Mouse (Mus musculus) cerebellum, postnatal 4 days (tissue): ENCODE measurements around the gene Txn2.
A peak's percentile ranks its signal among the peaks of the same experiment; 100 is the strongest.

Source experiments
- DNase-seq, 2 experiments: peaks; one replicate each; pipeline ENCODE4 v3.0.0; 2022; ENCODE audit warnings: low spot score in 2 of 2, mixed read lengths in 1 of 2

The Txn2 gene

DNA sequence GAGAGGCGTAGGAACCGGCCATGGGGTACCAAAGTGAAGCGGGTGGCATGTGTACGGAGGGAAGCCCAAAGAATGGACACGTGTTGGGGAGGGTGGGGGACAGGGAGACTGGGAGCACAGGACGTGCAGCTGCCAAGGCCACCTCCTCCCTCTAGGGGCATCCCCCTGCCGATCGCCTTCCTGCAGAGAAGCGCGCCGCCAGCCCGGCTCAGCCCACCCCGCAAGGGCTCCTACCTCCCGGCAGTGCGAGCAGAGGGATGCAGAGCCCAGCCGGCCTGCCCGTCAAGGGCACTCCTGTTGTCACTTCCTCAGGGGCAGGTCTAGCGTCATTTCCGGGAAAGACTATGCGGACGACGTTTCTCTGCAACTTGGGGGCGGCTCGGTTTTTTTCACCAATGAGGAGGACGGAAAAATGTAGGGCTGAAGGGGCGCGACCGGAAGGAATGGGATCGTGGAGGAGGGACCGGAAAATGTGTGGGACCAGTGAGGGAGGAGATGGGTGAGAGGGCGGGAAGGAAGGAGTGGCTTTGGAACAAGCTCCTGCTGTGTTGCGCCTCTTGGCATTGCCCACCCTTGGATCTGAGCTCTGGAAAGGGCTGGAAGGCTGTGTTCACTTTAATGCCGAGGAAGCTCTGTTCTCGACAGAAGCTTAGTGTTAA is at the start of gene Txn2:
Txn2 (minus strand) TSS at position 334 of the 659 bp plus-strand sequence.
- DNase-seq, result peak; percentile 84 to 90

DNA sequence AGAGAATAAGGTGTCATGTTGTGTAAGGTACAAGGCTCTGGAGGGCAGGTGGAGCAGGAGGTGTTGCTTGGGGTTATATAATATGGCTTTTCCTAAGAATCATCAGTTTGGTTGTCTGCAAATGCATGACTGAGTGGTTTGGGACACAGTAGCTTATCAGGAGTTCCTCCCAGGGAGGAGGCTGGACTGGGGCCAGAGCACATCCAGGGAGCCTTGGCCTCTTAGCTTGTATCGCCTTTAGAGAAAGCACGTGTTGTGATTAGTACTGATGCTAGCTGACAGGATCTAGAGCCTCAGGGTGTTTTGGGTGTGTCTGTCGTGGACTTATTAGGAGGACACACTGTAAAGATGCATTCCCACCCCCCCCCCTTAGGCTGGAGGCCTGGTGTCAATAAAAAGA is 48.9 kb upstream of the Txn2 start:
- no peak for DNase-seq

DNA sequence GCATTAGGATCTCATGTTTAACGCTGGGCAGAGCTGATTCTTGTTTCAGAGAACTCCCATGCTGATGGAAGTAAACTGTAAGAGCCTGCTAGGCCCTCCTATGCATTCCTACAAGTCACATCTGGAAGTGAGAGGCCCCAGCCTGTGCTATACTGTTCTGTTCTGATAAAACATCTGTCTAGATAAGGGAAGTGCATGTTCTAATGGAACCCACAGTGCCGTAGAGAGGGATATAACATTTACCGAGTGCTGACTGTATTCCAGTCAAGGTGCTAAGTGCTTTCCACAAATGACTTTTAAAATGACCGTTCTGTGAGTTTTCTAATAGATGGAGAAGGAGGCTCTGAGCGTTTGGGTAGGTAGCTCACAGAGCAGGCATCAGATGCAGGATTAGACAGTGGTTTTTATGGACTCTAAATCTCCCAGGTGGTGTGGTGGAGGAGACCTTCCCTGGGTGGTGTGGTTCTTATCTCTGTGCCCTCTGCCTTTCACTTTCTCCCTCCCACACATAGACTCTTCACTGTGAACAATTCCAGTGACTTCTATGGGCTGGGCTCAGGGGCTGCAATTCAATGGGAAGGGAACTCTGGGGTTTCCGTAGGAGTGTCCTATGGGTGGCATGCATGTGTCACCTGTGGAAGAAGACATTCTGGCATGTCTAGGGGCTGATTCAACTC is 45.5 kb upstream of the Txn2 start:
- no peak for DNase-seq

DNA sequence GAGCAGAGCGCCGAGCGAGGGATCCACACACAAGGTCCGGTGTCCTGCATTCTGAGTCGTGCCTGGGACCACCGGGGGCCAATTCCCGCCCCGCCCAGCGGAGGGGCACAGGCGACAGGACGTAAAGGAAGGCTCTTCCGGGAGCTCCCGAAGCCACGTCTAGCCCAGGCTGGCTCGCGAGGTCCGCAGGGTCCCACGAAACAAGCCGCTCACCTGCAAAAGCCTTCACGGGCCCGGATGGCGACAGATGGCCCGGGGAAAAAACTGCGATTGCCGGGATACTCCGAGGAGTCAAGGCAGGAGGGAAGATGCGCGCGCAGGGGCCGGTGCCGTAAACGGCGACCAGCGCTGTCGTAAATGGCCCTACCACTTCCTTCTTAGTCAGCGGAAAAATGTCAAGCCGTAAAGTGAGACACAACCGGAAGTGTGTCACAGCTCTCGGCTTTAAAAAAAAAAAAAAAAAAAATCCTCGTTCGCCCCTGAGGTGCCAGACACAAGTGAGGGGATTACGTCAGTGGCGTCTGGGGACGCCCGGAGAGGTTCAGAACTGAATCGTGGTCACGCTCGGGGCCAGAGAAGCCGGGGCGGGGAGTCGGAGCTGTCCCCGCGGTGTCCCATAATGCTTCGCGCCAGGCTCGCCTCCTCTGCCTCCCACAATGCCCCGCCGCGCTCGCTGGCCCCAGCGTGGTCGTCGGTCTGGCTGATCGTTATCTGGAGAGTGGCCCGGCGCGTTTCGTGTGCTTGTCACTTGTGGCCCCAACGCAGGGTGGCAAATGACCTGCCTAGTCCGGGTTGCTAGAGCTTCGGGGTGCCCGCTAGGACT is 41.9 kb upstream of the Txn2 start, which contains the start of gene Eif3d:
Eif3d (minus strand) TSS at position 344 of the 823 bp plus-strand sequence.
- DNase-seq, result peak; percentile 96 to 98

DNA sequence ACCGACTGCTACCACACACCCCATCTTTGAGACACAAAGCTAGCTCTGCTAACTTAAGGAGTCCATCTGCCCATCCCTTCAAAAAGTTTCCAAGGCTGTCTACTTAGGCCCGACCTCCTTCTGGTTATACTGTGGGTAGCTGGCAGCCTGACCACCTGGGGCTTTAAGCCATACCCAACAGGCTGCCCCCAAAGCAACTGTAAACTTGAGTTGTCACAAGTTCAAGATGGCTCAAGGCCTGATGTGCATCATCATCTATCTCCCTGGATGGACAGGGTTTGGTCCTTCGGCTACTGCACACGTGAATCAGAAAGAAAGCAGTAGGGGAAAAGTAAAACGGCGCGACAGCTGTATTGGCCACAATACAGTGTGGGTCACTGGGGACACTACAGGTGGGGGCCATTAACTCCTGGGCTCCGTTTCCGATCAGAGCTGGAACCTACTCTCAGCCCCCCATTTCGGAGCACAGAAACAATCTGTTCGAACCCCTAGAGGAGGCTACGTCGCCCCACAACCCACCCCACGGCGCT is 41.2 kb upstream of the Txn2 start:
- no peak for DNase-seq

GRCm38 (mm10) chr15:77965117-77965528 is 36.3 kb upstream of the Txn2 start:
- no peak for DNase-seq

- no peak for DNase-seq
Measured at GRCm38 (mm10) chr15:77962447-77962846, 33.6 kb upstream of the Txn2 start.

- no peak for DNase-seq
Measured at GRCm38 (mm10) chr15:77960693-77961092, 31.9 kb upstream of the Txn2 start.

DNA sequence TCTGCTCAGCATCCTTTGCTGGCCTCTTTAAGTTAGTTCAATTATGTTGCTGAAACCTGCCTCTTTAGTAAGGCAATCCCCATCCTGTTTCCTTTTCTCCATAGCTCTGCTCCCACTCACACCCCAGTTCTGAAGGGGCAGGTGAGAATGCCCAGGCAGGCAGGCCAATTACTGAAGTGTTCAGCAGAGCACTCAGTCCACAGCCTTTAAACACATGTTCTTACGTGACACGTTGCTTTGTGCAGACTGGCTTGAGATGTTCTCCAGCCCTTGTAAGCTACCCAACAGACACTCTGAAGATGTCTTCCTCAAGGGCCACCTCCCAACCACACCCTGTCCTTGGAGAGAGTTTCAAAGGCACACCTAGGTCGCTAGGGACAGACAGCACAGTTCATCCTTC is 29.3 kb upstream of the Txn2 start:
- DNase-seq, result no peak

DNA sequence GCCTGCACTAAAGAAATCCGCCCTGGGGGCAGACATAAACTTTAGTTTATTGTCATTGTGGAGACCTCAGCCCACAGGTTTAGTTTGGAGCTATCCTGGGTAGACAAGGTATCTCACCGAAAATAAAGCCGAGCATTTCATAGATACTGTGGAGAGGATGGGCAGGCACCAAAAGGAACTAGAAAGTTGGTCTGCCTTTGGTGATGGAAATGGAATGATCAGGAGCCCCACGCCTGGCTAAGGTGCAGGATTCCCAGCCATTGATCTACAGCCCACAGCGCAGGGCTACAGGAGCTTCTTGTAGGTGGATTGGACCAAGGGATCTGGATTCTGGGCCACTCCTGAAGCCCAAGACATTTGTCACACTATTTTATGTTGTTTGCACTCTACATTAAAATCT is 28.8 kb upstream of the Txn2 start:
- DNase-seq, result no peak

GRCm38 (mm10) chr15:77956404-77956901 is 27.6 kb upstream of the Txn2 start, which contains the start of gene Foxred2:
Gene Foxred2 (minus strand): TSS chr15:77956722.
- peak; percentile 66 to 83 for DNase-seq

DNA sequence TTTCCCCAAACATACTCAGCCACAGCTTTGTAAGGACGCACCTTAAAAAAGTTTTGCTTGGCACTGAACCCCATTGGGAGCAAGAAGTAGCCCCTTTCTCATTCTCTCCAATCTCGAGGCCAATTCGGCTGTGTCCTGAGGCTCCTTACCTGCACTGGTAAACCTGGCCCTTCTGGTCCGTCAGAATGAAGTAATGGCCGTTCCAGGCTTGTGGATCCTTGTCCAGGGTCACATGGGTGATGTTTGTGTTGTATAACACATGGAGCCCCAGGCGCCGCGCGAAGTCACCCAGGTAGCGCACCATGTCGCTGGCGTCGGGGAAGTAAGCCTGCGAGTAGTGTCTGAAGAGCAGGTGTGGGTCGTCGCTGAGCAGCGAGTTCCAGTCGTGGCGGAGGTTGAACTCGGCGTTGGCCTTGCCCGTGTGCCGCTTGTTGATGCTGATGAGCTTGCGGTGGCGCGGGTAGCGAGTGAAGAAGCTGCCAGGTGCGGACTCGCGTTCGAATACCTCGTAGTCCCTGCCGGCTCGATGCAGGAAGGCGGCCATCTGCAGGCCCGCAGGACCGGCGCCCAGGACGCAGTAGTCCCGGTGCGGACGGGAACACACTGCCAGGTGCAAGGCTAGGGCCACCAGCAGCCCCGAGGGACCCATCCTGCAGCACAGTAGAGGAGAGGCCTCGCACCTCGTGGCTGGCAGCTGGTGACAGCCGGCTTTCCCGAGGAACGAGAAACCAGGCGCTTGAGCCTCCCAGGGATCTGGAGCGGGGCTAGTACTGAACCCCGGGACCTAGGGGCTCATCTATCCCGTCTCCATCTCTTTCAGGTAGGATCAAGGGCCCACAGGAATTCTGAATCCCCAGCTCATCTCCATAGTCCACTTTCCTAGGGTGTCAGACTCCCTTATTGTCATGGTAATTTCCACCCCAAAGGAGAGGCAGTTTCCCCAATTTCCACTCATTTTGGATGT is 26.9 kb upstream of the Txn2 start:
- DNase-seq, result peak in 1 of 2 experiments; percentile 30

DNA sequence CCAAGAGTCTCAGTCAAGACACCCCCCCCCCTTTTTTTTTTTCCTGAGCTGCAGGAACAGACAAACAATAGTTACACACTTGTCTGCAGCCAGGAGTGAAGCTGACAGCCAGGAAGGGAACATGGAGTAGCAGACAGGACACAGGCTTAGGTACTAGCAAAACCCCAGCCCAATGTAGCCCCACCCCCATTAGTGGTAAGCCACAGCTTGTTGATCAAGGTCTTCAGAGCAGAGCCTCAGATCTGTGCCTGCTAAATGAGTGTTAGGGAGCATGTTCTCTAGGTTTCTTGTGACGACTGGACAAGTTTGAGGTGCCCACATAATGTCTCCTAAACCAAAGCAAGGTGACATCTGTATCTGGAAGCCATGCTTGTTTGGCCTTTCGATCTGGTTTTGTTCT is 25.6 kb upstream of the Txn2 start:
- no peak for DNase-seq

DNA sequence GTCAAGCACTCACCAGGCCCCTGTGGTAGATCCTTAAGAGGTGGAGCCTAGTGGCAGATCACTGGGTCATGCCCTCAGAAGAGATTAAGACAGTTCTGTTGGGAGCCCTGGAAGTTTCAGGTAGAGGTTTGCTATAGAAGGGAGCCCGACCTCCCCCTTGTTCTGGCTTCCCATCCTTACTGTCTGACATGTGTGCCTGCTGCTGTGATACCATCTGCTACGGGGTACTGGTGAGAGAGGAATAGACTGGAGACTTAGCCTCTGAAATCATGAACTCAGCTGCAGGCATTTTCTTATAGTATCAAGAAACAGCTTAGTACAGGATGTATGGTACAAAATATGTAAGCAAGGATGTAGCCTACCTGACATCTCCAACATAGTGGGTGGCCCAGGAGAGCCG is 24.1 kb upstream of the Txn2 start:
- no peak for DNase-seq

- DNase-seq, result no peak
Measured at GRCm38 (mm10) chr15:77949061-77949460, 20.3 kb upstream of the Txn2 start.

- no peak for DNase-seq
Measured at GRCm38 (mm10) chr15:77945711-77946110, 16.9 kb upstream of the Txn2 start.

GRCm38 (mm10) chr15:77941563-77941962 is 12.8 kb upstream of the Txn2 start:
- no peak for DNase-seq

DNA sequence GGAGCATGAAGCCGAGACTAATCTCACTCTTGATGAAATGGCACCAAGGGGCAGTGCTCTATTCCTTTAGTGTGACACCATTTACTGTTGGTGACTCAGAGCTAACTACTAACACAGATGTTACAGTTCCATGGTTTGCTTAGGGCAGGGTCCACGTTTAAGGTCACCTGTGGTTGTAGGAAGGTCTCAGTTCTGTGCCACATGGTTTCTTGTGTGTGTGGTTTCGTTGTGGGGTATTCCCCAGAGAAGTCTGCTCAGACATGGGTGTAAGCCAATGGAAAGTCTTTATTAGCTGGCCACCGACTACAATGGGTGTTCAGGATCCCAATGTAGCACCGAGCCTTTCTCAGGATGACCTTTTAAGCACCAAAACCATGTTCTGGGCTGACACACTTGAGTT is 9.7 kb upstream of the Txn2 start:
- DNase-seq, result no peak

DNA sequence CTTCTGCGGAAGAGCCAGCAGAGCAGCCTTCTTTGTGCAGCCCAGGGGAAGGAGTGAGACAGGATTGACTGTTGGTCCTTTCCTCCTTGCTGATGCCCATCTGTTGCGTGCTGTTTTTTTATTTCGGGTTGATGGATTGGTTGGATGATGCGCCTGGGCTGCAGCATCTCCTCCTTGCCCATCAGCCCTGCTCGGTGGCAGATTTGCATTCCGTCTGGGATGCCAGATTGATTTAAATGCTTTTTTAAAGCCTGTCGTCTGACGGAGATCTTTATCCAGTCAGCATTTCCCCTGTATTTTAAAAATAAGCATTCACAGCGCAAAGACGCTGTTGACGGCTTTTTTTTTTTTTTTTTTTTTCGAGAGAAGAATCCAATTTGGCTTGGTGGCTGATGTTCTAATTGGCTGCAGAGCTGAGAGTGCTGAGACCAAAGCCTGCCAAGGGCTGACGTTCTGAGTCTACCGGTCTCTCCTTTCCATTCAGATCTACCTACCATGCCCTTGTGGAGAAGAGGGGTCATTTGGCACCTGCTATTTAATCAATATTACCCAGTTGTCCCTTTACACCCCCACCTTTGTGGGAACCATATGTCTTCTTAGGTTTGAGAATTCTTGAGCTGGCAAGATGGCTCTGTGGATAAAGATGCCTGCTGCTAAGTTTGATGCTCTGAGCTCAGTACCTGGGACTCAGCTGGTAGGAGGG is 7.0 kb upstream of the Txn2 start:
- peak in 1 of 2 experiments; percentile 29 for DNase-seq

GRCm38 (mm10) chr15:77934968-77935367 is 6.2 kb upstream of the Txn2 start:
- no peak for DNase-seq
